Mouse (Mus musculus) heart, embryonic 14.5 days (tissue): ENCODE results near the gene Ehd4. TPM values are rescaled to one million over a fixed set of nuclear protein-coding genes. Genes with fewer than 3 reads are reported as not detected.

ENCODE experiments used
- ATAC-seq: fragments of 200-750 bp; cut with Nextera tagmentation; 2 replicates; pipeline ENCODE4 v1.8.0; 2017; ENCODE audit warnings: low read depth, moderate TSS enrichment; ENCODE audit not compliant: insufficient number of reproducible peaks, insufficient read depth, low FRiP score
- H3K27ac ChIP-seq, 2 experiments: fragments of 200-500 bp in 1 of 2; fragments of 300-500 bp in 1 of 2; sonication (generic) in 1 of 2; replicated peaks in 1 of 2; 2 replicates each; pipeline ENCODE4 v1.5.1; 2012 to 2014; ENCODE audit warnings: low read depth in 2 of 2, low read length in 2 of 2, control low read depth in 1 of 2, mild to moderate bottlenecking in 1 of 2, mixed read lengths in 1 of 2; ENCODE audit not compliant: control insufficient read depth in 1 of 2, insufficient read depth in 1 of 2
- H3K27me3 ChIP-seq: fragments of 300-500 bp; sonication (generic); 2 replicates; pipeline ENCODE4 v1.6.1; 2014; ENCODE audit warnings: mild to moderate bottlenecking, low read length, control low read depth; ENCODE audit not compliant: control insufficient read depth, insufficient read depth
- H3K36me3 ChIP-seq: fragments of 300-500 bp; sonication (generic); 2 replicates; pipeline ENCODE4 v1.6.1; 2014; ENCODE audit warnings: mild to moderate bottlenecking, control low read depth, low read length, mixed read lengths; ENCODE audit not compliant: control insufficient read depth, insufficient read depth
- H3K4me1 ChIP-seq, 2 experiments: fragments of 200-500 bp in 1 of 2; fragments of 300-500 bp in 1 of 2; sonication (generic) in 1 of 2; 2 replicates each; pipeline ENCODE4 v1.6.1; 2012 to 2014; ENCODE audit warnings: low read length in 2 of 2, control low read depth in 1 of 2, mixed read lengths in 1 of 2; ENCODE audit not compliant: control insufficient read depth in 2 of 2, insufficient read depth in 2 of 2
- H3K4me2 ChIP-seq: fragments of 300-500 bp; sonication (generic); 2 replicates; pipeline ENCODE4 v1.6.1; 2014; ENCODE audit warnings: mild to moderate bottlenecking, low read length
- H3K4me3 ChIP-seq, 2 experiments: fragments of 200-500 bp in 1 of 2; fragments of 300-500 bp in 1 of 2; sonication (generic) in 1 of 2; 2 replicates each; pipeline ENCODE4 v1.5.1; 2012 to 2014; ENCODE audit warnings: low read length in 2 of 2, mild to moderate bottlenecking in 2 of 2, control low read depth in 1 of 2, low read depth in 1 of 2, moderate library complexity in 1 of 2; ENCODE audit not compliant: control insufficient read depth in 1 of 2, insufficient read depth in 1 of 2
- H3K9ac ChIP-seq: fragments of 300-500 bp; sonication (generic); 2 replicates; pipeline ENCODE4 v1.6.1; 2014; ENCODE audit warnings: mild to moderate bottlenecking, low read length
- H3K9me3 ChIP-seq: fragments of 300-500 bp; sonication (generic); 2 replicates; pipeline ENCODE4 v1.6.1; 2016; ENCODE audit warnings: low read length, control low read depth; ENCODE audit not compliant: control insufficient read depth
- WGBS: fragments of 180-500 bp; shearing (Covaris S2); extraction: QIAGEN DNeasy Blood & Tissue Kit; methylation state at CpG from one replicate; pipeline ENCODE4 v1.1.7; 2014; 5-methylcytosine and 5-hydroxymethylcytosine counted together
- polyA plus RNA-seq: library from polyadenylated mRNA; unstranded; fragments of >200 nt; fragmentation: Nextera tagmentation; extraction: Ambion mirVana; gene quantifications from 2 replicates; pipeline ENCODE4 v1.2.1, GENCODE M21; 2014

Ehd4 gene
- polyA plus RNA-seq, 1 experiment from 2014 or later, result 152 TPM

GRCm38 (mm10) chr2:120134453-120135075, 19.8 kb downstream of the Ehd4 start:
- Histone ChIP-seq H3K4me1 (peaks cover 37 to 79% of the 10 kb centered on the region in 2 experiments), H3K9ac (peak overlapping the region; percentile 18), H3K36me3 (peaks cover 20% of the 10 kb centered on the region), H3K4me3 (no peak overlapping the region), H3K27me3 (no peaks in the 10 kb centered on the region), H3K27ac (peak overlapping the region; percentile 78 to 83), H3K4me2 (peak overlapping the region; percentile 28; the same call in 1 of the 2 replicates), H3K9me3 (no peaks in the 10 kb centered on the region)
- peak; percentile 42; the same call in 1 of the 2 replicates for ATAC-seq

DNA sequence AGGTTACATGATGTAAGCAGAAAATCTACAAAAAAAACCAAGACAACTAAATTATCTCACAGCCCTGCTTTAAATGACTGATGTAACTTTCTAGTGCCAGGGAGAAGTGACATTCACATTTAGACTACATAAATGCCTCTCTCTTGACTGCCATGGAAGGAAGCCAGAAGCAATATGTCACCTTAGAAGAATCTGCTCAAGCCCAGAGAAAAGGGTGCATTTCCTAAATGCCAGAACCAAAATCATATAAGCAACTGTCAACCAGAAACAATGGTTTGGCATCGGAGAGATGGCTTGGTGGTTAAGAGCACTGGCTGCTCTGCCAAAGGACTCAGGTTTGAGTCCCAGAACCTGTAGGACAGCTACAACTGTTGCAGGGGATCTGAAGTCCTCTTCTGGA, 22.5 kb downstream of the Ehd4 start:
- Histone ChIP-seq H3K9me3 (no peaks in the 10 kb centered on the region), H3K27me3 (no peaks in the 10 kb centered on the region), H3K9ac (no peak overlapping the region), H3K4me3 (no peak overlapping the region), H3K4me1 (peaks cover 55 to 88% of the 10 kb centered on the region in 2 experiments), H3K36me3 (peaks cover 27% of the 10 kb centered on the region), H3K27ac (peak overlapping the region; percentile 30 to 42; a peak in 2 of 4 replicates), H3K4me2 (no peak overlapping the region)
- WGBS, result 42% methylated on average over 1 of the region's 1 CpGs
- ATAC-seq, result no peak

DNA sequence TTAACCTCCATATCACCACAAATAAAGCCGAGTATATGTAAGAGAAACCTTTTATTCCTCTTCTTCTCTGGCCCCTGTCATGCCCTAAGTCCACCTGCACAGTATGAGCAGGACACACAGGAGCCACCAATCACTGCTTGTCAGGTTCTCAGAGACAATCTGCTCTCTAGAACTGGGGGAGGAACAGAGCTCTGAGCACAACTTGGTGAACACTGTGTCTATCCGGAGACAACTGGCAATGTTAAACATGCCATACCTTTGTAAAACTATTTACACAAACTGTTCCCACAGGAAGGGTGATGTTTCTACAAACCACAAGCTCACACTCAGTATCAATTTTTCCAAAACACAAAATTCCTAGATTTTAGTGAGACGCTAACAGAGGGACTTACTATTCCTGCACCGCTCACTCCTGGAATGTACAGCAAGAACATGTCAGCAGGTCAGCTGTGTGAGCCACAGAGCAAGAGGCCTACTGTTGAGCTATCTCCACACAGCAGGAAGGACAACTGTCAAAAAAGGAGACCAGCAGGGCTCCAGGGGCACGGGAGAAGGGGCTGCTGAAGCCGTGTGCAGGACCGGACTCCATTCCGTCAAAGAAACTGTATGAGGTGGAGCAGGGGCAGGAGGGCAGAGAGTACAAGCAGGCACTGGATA, 25.0 kb downstream of the Ehd4 start:
- peak overlapping the region; percentile 26; the same call in 1 of the 2 replicates for H3K4me2 ChIP-seq
- H3K27ac ChIP-seq, result peak overlapping the region; percentile 96
- H3K9ac ChIP-seq, result peak overlapping the region; percentile 42
- no peak overlapping the region for H3K4me3 ChIP-seq
- H3K36me3 ChIP-seq, result peaks cover 40% of the 10 kb centered on the region
- 9% methylated on average over 8 of the region's 8 CpGs for WGBS
- no peaks in the 10 kb centered on the region for H3K27me3 ChIP-seq
- peaks cover 56 to 84% of the 10 kb centered on the region in 2 experiments for H3K4me1 ChIP-seq
- no peaks in the 10 kb centered on the region for H3K9me3 ChIP-seq
- ATAC-seq, result peak; percentile 40

- Histone ChIP-seq H3K4me2 (peak overlapping the region; percentile 19; the same call in 1 of the 2 replicates), H3K9me3 (no peaks in the 10 kb centered on the region), H3K9ac (peak overlapping the region; percentile 42), H3K4me1 (peaks cover 56 to 84% of the 10 kb centered on the region in 2 experiments), H3K4me3 (no peak overlapping the region), H3K27ac (peak overlapping the region; percentile 96), H3K36me3 (peaks cover 44% of the 10 kb centered on the region), H3K27me3 (no peaks in the 10 kb centered on the region)
- peak; percentile 74 for ATAC-seq
- 0% methylated on average over 1 of the region's 1 CpGs for WGBS
Measured at GRCm38 (mm10) chr2:120128611-120129051, 25.8 kb downstream of the Ehd4 start.

- H3K36me3 ChIP-seq, result peaks cover 40% of the 10 kb centered on the region
- peaks cover 52 to 81% of the 10 kb centered on the region in 2 experiments for H3K4me1 ChIP-seq
- H3K27me3 ChIP-seq, result no peaks in the 10 kb centered on the region
- no peak overlapping the region for H3K4me3 ChIP-seq
- H3K9me3 ChIP-seq, result no peaks in the 10 kb centered on the region
- peak overlapping the region; percentile 19; the same call in 1 of the 2 replicates for H3K4me2 ChIP-seq
- H3K9ac ChIP-seq, result peak overlapping the region; percentile 42
- H3K27ac ChIP-seq, result peak overlapping the region; percentile 96
- no peak for ATAC-seq
Measured at GRCm38 (mm10) chr2:120128011-120128410, 26.4 kb downstream of the Ehd4 start.

DNA sequence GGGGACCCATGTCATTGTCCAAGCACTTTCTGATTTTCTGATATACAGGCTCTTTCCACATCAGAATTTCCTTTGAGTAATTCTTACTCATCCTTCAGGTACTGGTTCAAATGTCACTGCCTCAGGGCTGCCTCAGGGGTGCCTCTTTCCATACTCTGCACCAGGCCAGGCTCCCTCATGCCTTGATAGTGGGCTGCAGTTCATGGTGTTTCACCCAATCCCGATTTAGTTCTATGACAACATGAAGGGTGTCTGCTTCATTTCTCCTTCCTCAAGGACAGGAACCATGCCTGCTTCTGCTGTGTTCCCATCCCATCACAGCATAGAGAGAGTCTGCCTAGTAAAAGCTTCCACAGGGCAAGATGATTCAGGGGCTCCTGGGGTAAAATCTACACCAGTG, 27.5 kb downstream of the Ehd4 start:
- Histone ChIP-seq H3K4me3 (no peak overlapping the region), H3K9ac (peak overlapping the region; percentile 2), H3K27ac (peak overlapping the region; percentile 96), H3K36me3 (peaks cover 38% of the 10 kb centered on the region), H3K9me3 (no peaks in the 10 kb centered on the region), H3K27me3 (no peaks in the 10 kb centered on the region), H3K4me1 (peaks cover 54 to 81% of the 10 kb centered on the region in 2 experiments), H3K4me2 (no peak overlapping the region)
- 17% methylated on average over 1 of the region's 1 CpGs for WGBS
- no peak for ATAC-seq

- Histone ChIP-seq H3K27me3 (no peaks in the 10 kb centered on the region), H3K4me2 (no peak overlapping the region), H3K4me3 (no peak overlapping the region), H3K9me3 (no peaks in the 10 kb centered on the region), H3K27ac (peak overlapping the region; percentile 96), H3K4me1 (peaks cover 52 to 81% of the 10 kb centered on the region in 2 experiments), H3K36me3 (peaks cover 38% of the 10 kb centered on the region), H3K9ac (peak overlapping the region; percentile 2)
- WGBS, result 46% methylated on average over 4 of the region's 4 CpGs
- no peak for ATAC-seq
Measured at GRCm38 (mm10) chr2:120126408-120126807, 28.0 kb downstream of the Ehd4 start.
